Mouse (Mus musculus) right cerebral cortex, postnatal 36 days (tissue): ENCODE data around the gene 1110051M20Rik.

Experiments used
- DNase-seq, 2 experiments: peaks; one replicate each; pipeline ENCODE4 v3.0.0; 2022; ENCODE audit warnings: low spot score in 2 of 2, mixed read lengths in 1 of 2

Gene 1110051M20Rik

GRCm38 (mm10) chr2:91348936-91349335 is 95.6 kb downstream of the 1110051M20Rik start:
- DNase-seq, result no peak

DNA sequence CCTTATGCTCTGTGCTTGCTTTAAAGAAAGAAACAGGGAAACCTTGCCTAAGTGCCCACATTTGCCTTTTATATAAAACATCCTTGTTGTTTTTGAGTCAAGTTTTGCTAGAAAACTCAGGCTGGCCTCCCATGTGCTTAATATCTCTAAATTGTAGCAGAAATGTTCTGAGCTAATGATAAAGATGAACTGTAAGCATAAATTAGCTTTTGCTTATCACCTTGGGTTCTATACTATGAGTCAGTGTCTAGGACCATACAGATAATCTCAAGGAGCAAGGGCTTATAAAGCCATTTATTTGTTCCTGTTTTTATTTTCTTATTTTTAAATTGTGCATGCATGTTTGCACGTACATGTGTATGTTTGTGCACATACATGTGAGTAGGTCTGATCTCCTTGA is 98.9 kb downstream of the 1110051M20Rik start:
- DNase-seq, result no peak

- no peak for DNase-seq
These were observed 104.9 kb downstream of the 1110051M20Rik start for GRCm38 (mm10) chr2:91339591-91339990.

DNA sequence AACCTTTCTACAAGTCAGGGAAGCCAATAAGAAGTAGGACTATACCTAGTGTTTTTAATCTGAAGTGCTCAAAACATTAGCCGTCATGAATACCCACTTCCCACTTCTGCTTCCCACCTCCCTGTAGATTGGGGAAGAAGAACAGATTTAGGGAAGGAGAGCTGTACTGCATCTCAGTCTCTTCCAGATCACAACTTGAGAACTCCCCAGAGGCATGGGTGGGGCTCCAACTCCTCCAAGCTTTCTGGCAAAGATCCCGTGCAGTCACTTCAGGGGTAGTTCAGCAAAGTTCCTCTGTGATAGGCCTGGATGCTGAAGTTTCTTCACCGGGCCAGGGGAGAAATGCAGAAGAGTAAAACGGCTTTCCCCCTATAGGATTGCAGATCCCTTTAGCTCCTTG is 109.4 kb downstream of the 1110051M20Rik start:
- no peak for DNase-seq

DNA sequence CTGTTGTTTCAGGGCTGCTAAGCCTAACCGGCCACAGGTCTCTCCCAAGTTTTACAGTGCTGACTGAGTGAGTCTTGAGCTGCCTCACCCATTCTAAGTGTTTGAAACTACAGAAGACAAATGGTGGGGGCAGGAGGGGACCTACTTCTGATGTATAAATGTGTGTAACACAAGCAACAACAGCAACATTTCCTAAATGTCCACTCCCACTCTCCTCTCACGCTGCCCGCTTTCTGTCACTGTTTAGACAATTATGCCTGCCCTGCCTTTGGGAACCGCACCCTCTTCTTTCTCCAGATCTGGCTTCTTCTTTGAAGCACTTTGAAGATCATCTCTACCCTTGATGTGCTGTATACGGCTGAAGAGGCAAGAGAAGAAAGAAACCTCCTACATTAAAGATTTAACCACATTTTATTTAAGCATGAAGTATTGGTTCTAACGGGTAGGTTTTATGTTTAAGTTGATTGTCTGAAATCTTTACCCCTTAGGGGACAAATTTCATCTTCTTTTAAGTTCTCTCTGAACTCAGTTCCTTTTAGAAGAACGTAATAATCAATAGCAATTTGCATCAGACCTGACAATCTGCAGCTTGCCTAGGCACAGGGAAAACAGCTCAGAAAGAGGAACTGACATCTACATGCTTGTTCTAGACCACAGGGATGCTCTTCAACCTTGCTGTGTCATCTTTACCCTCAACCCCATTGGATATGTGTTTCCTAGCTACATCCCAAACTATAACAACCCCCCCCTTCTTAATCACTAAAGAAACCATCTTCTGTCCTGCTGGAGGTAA is 113.3 kb downstream of the 1110051M20Rik start:
- no peak for DNase-seq

GRCm38 (mm10) chr2:91329996-91330738 is 114.3 kb downstream of the 1110051M20Rik start:
- no peak for DNase-seq

- DNase-seq, result no peak
These were observed 115.8 kb downstream of the 1110051M20Rik start for GRCm38 (mm10) chr2:91328729-91329125.

DNA sequence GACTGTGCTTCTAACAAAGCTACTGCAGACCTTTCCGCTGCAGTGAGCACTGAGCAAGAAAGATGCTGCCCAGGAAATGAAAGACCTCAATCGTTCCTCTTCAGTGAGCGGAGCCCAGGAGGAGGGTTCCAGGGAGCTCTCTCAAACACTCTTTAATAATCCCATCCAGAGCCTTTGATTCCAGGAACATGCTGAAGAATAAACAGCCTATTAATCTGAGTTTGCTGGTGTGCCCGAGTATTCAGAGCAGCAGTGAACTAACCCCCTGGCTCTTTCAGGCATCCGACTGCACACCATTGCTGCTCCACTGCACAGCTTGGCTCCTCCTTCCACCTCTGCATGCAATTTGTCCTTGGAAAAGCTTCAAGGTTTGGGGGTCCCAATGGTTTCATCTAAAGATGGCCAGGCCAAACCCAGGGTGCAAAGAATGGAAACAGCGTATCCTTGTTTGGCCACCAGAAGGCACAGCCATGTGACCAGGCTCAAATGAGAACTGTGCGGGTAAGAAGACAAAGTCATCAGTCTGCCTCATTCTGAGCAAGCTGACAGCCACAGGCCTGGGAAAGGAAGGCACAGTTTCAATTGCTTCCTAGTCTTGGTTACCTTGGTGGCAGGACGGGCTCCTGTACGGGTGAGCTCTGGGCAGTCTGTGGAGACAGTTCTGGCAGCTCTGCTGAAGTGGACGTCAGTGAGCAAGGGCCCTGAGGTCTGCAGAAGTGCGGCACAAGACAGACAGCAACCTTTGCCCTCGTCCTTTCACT is 116.4 kb downstream of the 1110051M20Rik start:
- DNase-seq, result peak in 1 of 2 experiments; percentile 23

DNA sequence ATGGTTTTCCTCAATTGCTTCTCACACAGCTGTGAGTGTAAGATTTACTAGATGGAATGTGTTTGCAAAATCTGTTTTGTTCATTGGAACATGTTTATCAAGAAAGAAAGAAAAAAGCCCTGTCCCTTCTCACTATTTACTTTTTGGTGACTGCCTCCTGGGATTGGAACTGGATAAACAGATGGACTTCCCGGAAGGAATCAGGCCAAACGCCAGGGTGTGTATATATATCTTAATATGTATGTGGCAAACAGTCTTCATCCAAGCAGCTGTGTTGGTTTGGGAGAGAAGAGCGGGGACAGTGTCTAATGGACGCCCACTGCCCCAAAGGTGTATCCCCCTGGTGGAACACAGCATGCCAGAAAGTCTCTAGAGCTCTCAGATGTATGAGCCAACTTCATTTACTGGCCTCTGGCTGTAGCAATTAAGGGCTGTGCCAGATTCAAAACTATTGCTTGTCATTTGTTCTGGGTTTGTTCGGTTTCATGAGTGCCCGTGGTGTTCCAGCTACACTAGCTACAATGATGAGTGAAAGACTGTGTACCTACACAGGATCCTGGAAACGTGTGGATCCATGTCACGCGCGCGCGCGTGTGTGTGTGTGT is 117.7 kb downstream of the 1110051M20Rik start:
- no peak for DNase-seq

- peak in 1 of 2 experiments; percentile 37 for DNase-seq
These were observed 119.6 kb downstream of the 1110051M20Rik start for GRCm38 (mm10) chr2:91324761-91325421.

DNA sequence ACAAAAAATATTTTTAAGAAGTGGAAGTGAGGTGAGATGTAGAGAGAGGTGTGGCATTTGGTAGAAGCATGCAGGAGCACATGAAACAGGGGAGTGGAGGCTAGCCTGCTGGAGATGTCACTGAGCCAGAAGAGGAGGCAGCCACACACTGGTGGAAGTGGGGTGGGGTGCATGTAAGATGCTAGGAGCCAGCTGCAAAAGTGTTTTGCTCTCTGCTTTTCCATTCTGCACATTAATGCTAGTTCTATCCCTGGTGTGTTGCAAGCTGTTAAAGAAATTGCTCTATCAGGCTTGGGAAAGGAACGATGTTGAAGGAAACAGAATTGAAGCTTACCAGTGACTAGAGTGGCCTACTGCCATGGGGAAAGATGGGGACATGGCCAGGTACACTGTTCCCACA is 120.2 kb downstream of the 1110051M20Rik start:
- DNase-seq, result no peak

- no peak for DNase-seq
These were observed 122.0 kb downstream of the 1110051M20Rik start for GRCm38 (mm10) chr2:91322490-91322889.

GRCm38 (mm10) chr2:91321923-91322322 is 122.6 kb downstream of the 1110051M20Rik start:
- no peak for DNase-seq

DNA sequence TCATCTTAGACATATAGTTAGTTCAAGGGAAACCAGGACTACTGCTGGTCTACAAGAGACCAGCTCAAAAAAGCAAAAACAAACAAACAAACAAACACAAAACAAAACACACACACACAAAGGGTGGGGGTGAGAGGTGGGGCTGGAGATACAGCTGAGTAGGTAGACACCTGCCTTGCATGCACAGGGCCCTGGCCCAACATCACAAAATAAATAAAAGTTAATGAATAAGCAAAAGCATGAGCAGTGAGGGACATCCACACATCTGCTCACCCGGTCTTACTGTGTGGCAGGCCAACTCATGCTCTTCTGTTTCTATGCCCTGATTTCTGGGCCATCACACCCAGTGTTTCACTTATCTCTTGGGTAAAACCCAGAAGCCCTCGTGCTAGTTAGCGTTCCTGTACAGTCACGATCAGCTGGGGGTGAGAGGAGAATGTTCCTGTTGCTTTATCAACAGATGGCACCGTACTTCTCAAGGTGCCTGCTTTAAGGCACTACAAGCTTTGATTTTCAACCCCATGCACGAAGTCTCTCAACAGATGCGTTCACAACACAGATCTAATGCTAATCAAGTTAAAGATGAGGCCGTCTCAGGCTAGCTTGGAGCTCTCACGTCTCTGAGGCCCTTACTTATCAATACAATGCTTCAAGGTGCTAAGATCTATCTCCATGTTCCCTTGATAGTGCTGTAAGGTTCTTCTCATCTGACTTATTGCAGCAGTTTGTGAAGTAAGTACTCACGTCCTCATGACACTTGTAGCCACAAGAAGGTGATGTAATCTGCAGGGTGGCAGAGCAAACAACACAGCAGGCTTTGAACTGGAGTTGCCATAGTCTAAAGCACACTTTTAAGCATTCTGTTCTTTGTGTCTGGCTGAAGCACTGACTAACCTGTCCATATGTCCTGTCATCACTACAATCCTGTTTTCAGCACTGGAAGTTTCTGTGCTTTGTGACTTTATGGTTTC is 123.7 kb downstream of the 1110051M20Rik start:
- no peak for DNase-seq

DNA sequence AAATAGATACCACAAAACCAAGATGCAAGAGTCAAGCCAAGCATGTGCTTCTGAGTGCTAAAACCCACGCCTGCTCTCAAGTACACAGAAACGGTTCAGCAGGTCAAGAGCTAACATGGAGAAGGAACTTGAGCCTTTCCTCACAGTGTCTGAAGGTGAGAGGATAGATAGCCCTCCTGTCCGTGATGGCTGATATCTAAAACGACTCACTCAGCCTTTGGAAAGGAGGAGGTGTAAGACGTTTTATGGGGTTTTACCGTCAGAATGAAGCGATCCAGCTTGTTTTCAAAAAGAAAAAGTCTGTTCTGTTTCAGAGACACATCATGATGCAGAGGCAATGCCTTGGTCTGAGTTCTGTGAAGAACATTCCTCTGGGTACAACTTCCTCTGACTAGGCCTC is 130.3 kb downstream of the 1110051M20Rik start:
- DNase-seq, result no peak

- no peak for DNase-seq
These were observed 131.8 kb downstream of the 1110051M20Rik start for GRCm38 (mm10) chr2:91312578-91313311.

DNA sequence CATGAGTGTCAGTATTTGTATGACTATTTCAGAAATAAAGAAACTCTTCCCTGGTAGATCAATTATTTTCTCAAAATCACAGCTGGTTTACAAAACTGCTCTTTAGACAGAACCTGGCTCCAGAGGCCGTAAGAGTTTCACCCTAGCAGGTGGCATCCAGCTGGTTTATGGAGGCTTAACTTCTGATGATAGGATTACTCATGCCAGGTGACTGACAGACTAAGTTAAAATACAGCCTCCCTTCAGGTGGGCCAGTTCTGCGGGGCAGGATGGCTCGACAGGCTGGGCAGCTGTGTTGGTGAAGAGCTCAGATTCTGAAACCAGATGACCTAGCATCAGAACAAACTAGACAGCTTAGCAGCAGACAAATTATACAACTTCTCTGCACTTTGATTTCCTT is 135.0 kb downstream of the 1110051M20Rik start:
- DNase-seq, result no peak

- no peak for DNase-seq
These were observed 135.8 kb downstream of the 1110051M20Rik start for GRCm38 (mm10) chr2:91308680-91309079.

GRCm38 (mm10) chr2:91306589-91306988 is 137.9 kb downstream of the 1110051M20Rik start:
- no peak for DNase-seq
